Mouse (Mus musculus): Measurements from ENCODE around the gene Ccdc158.

The Ccdc158 gene

GRCm38 (mm10) chr5:92688124-92688523 lies 13.1 kb upstream of the Ccdc158 start:
- no peak for DNase-seq (ENCODE audit: low spot score in 2 of 2)

GRCm38 (mm10) chr5:92684715-92685460 lies 9.8 kb upstream of the Ccdc158 start:
- no peak for DNase-seq (ENCODE audit: low spot score in 2 of 2)

- no peak for DNase-seq (ENCODE audit: low spot score in 2 of 2)
These were observed 8.9 kb upstream of the Ccdc158 start for GRCm38 (mm10) chr5:92683871-92684475.

GRCm38 (mm10) chr5:92683351-92683807 lies 8.3 kb upstream of the Ccdc158 start, which contains the start of gene Shroom3:
Gene Shroom3, plus strand, starts transcription at chr5:92683435.
- no peak for DNase-seq (ENCODE audit: low spot score in 2 of 2)

GRCm38 (mm10) chr5:92682621-92683348 lies 7.7 kb upstream of the Ccdc158 start:
- no peak for DNase-seq (ENCODE audit: low spot score in 2 of 2)

GRCm38 (mm10) chr5:92681861-92682260 lies 6.8 kb upstream of the Ccdc158 start:
- DNase-seq (ENCODE audit: low spot score in 2 of 2) = no peak

GRCm38 (mm10) chr5:92679441-92679840 lies 4.4 kb upstream of the Ccdc158 start:
- DNase-seq (ENCODE audit: low spot score in 2 of 2) = no peak

- DNase-seq (ENCODE audit: low spot score in 2 of 2) = no peak
These were observed 476 bp upstream of the Ccdc158 start for GRCm38 (mm10) chr5:92675574-92675920.

GRCm38 (mm10) chr5:92666860-92667259 lies 8.2 kb downstream of the Ccdc158 start:
- no peak for DNase-seq (ENCODE audit: low spot score in 2 of 2)

GRCm38 (mm10) chr5:92664321-92664720 lies 10.8 kb downstream of the Ccdc158 start:
- DNase-seq (ENCODE audit: low spot score in 2 of 2) = no peak

- DNase-seq (ENCODE audit: low spot score in 2 of 2) = peak; percentile 49
These were observed 18.8 kb downstream of the Ccdc158 start for GRCm38 (mm10) chr5:92656256-92656655.

- DNase-seq (ENCODE audit: low spot score in 2 of 2) = no peak
These were observed 34.2 kb downstream of the Ccdc158 start for GRCm38 (mm10) chr5:92640861-92641260.

- DNase-seq (ENCODE audit: low spot score in 2 of 2) = no peak
These were observed 39.2 kb downstream of the Ccdc158 start for GRCm38 (mm10) chr5:92635891-92636290.

- no peak for DNase-seq (ENCODE audit: low spot score in 2 of 2)
These were observed 40.2 kb downstream of the Ccdc158 start for GRCm38 (mm10) chr5:92634916-92635315.

GRCm38 (mm10) chr5:92633526-92633925 lies 41.5 kb downstream of the Ccdc158 start:
- no peak for DNase-seq (ENCODE audit: low spot score in 2 of 2)

- DNase-seq (ENCODE audit: low spot score in 2 of 2) = no peak
These were observed 47.2 kb downstream of the Ccdc158 start for GRCm38 (mm10) chr5:92627896-92628295.

- no peak for DNase-seq (ENCODE audit: low spot score in 2 of 2)
These were observed 53.2 kb downstream of the Ccdc158 start for GRCm38 (mm10) chr5:92621883-92622282.

- DNase-seq (ENCODE audit: low spot score in 2 of 2) = no peak
These were observed 62.3 kb downstream of the Ccdc158 start for GRCm38 (mm10) chr5:92612756-92613155.

GRCm38 (mm10) chr5:92607492-92608229 lies 67.4 kb downstream of the Ccdc158 start:
- DNase-seq (ENCODE audit: low spot score in 2 of 2) = no peak

GRCm38 (mm10) chr5:92604452-92605247 lies 70.4 kb downstream of the Ccdc158 start:
- DNase-seq (ENCODE audit: low spot score in 2 of 2) = no peak
